Mouse (Mus musculus) neural tube, postnatal 0 days (tissue): ENCODE results near the gene Lrrc4. TPM values are rescaled to one million over a fixed set of nuclear protein-coding genes. Genes with fewer than 3 reads are reported as not detected.

Experiments
- polyA plus RNA-seq: library from polyadenylated mRNA; unstranded; fragments of >200 nt; fragmentation: Nextera tagmentation; extraction: Ambion mirVana; gene quantifications from 2 replicates; pipeline ENCODE4 v1.2.1, GENCODE M21; 2015

Gene Lrrc4
- 10.8 and 12.4 TPM in 2 replicates for polyA plus RNA-seq

DNA sequence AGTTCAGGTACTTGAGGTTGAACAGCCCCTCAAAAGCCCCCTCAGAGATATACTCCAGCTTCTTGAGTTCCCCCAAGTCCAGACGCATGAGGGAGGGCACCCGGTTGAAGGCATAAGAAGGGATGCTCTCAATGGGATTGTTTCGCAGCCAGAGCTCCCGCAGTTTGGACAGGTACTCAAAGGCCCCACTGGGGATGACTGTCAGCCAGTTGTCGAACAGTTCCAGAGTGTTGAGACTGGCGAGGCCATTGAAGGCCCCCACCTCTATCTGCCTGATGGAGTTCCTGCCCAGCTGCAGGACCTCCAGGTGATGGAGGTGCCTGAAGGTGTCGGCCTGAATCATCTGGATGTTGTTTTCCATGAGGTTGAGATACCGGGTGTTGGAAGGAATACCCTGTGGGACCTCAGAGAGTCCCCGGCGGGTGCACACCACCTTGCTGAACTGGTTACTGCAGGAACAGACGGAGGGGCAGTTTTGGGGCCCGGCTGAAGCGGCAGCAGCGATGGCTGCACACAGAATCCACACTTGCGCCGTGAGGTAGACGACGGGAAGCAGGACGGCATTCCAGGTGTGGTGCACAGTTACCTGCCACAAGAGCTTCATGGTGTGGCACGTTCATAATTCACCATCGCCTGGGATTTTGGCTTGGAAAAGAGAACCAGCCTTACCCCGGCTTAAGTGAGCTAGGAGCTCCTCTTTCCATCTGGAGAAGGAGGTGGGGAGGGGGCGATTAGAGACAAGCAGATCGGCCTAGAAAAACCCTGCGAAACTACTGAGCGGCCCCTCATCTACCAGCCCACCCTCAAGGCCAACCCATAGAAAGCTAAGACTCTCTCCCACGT is at the start of gene Lrrc4:
Gene Lrrc4 (minus strand): TSS at position 737 of the 843 bp plus-strand sequence.

Other genes starting within 250 kb of the Lrrc4 start
- gene Lep, start 228.5 kb upstream of the Lrrc4 start, polyA plus RNA-seq, result not detected in 2 replicates